Mouse (Mus musculus) adipose tissue, adult 10 weeks (tissue): Measurements from ENCODE around the gene Gm6871. TPM values are rescaled to one million over a fixed set of nuclear protein-coding genes. Genes with fewer than 3 reads are reported as not detected.

Experiments
- polyA plus RNA-seq: library from polyadenylated mRNA; stranded (reverse); fragments of 350-450 nt; fragmentation: Illumina TruSeq; extraction: RNeasy Lipid Tissue Mini Kit (QIAGEN cat#74804); gene quantifications from one replicate; pipeline ENCODE4 v1.2.3, GENCODE M21; 2014; ENCODE audit warnings: low read depth, low replicate concordance

Gene Gm6871
- polyA plus RNA-seq = 12.5 TPM

DNA sequence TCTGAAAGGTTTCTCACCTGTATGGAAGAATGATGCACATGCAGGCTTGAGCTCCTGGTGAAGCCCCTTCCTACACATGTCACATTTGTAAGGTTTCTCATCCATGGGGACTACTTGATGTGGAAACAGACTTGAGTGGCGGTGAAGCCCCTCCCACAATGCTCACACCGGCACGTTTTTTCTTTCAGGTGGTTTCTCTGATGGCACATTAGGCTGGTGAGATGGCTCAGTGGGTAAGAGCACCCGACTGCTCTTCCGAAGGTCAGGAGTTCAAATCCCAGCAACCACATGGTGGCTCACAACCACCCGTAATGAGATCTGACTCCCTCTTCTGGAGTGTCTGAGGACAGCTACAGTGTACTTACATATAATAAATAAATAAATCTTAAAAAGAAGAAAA lies at the start of gene Gm6871:
Gene Gm6871 (minus strand): TSS at position 101 of the 400 bp plus-strand sequence.

DNA sequence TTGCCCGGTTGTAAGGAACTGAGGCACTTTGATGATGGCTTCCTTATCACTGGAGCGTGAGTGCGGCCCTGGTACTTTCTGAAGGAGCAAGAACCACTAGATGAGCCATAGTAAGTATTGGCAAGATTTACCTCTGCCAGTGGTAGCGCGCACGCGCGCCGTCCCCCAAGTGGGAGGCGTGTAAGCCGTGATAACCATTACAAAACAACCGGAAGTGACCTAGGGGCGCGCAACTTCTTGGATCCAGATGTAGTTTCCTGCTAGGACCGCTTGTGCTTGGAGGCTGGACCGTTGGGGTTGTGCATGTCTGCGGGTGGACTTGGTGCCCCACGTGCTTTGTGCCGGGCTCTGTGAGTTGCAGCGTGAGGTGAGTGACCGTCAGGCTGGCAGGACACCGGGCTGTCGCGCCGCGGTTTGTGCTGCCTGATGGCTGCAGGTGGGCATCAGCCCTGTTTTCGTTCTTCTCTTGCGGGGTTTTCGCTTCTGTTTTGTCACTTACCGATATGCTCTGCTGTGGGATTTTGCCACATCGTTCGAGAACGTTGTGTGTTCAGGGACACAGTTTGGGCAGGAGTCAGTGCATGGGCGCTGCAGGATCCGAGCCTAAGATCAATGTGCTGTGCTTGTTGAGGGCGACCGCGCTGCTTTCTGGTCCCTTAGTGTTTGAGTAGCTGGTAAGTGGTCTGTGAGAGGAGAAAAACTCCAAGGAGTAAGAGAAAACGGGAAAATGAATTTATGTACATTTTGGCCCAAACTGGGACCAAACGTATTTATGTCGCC lies 25.8 kb upstream of the Gm6871 start, which contains the start of gene 2610021A01Rik:
Gene 2610021A01Rik (plus strand): TSS at position 197 of the 780 bp plus-strand sequence.

DNA sequence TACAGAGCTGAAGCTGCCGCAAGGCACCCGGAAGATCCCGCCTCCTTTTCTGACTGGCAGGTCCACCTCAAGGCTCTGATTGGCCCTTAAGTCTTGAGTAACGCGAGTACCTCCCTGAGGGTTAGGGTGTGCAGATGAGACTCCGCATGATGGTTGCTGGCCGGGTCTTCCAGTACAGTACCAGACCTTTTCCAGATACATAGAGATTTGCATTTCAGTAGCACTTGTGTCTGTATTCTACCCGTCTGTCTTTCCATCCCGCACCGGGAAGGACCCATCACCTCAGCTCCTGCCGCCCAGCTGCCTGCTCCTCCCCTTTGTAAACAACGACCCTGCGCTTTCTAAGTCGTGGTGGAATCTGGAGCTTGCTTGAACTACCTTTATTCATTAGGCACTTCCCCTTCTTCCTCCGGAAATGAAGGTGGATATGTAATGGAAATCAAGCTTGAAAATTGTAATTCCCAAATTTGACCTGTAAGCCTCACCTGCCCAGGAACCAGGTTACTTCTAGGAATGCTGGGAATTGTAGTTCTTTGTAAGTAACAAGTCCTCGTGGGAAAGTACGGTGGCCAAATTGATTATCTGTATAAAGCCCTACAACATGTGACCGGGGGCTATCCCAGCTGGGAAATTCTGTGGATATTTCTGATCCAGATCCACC lies 73.9 kb downstream of the Gm6871 start, which contains the start of the genes Gm20449 and AW146154:
Gene Gm20449 (minus strand): TSS at position 29 of the 661 bp plus-strand sequence.
Gene AW146154 (minus strand): TSS at position 502 of the 661 bp plus-strand sequence.

Other genes with a start within 250 kb of the Gm6871 start
- gene AI987944, start 180.3 kb downstream of the Gm6871 start, polyA plus RNA-seq = 12.8 TPM
- gene Vmn2r57, start 125.0 kb downstream of the Gm6871 start, polyA plus RNA-seq = 0.63 TPM
- gene Gm20449, start 74.2 kb downstream of the Gm6871 start, polyA plus RNA-seq = 0.20 TPM
- gene AW146154, start 73.8 kb downstream of the Gm6871 start, polyA plus RNA-seq = 11.0 TPM
- 13.2 TPM for gene 2610021A01Rik, start 25.6 kb upstream of the Gm6871 start, polyA plus RNA-seq
- 16.7 TPM for gene Zfp788, start 59.5 kb upstream of the Gm6871 start, polyA plus RNA-seq